Mouse (Mus musculus) hindbrain, embryonic 15.5 days (tissue): ENCODE results near the gene Enah. TPM values are rescaled to one million over a fixed set of nuclear protein-coding genes. Genes with fewer than 3 reads are reported as not detected.
A peak's percentile ranks its signal among the peaks of the same experiment; 100 is the strongest.

Experiments used
- ATAC-seq: fragments of 200-750 bp; cut with Nextera tagmentation; 2 replicates; pipeline ENCODE4 v1.8.0; 2017; ENCODE audit warnings: low read depth, moderate number of reproducible peaks, moderate TSS enrichment; ENCODE audit not compliant: low FRiP score
- H3K27ac ChIP-seq: fragments of 300-500 bp; sonication (generic); replicated peaks from 2 replicates; pipeline ENCODE4 v1.5.1; 2015; ENCODE audit warnings: mild to moderate bottlenecking, inconsistent platforms
- H3K27me3 ChIP-seq: fragments of 300-500 bp; sonication (generic); 2 replicates; pipeline ENCODE4 v1.6.1; 2015; ENCODE audit warnings: control low read depth, inconsistent platforms
- H3K36me3 ChIP-seq: fragments of 300-500 bp; sonication (generic); 2 replicates; pipeline ENCODE4 v1.6.1; 2015; ENCODE audit warnings: control low read depth, inconsistent platforms
- H3K4me1 ChIP-seq: fragments of 300-500 bp; sonication (generic); replicated peaks from 2 replicates; pipeline ENCODE4 v1.6.1; 2015; ENCODE audit warnings: control low read depth, inconsistent platforms
- H3K4me2 ChIP-seq: fragments of 300-500 bp; sonication (generic); 2 replicates; pipeline ENCODE4 v1.6.1; 2015; ENCODE audit warnings: moderate library complexity, mild to moderate bottlenecking, inconsistent platforms
- H3K4me3 ChIP-seq: fragments of 300-500 bp; sonication (generic); 2 replicates; pipeline ENCODE4 v1.5.1; 2015; ENCODE audit warnings: mild to moderate bottlenecking, inconsistent platforms
- H3K9ac ChIP-seq: fragments of 300-500 bp; sonication (generic); 2 replicates; pipeline ENCODE4 v1.6.1; 2015; ENCODE audit warnings: inconsistent platforms
- H3K9me3 ChIP-seq: fragments of 300-500 bp; sonication (generic); 2 replicates; pipeline ENCODE4 v1.6.1; 2016; ENCODE audit warnings: control low read depth, inconsistent platforms
- WGBS: fragments of 180-500 bp; shearing (Covaris S2); methylation state at CpG from one replicate; pipeline ENCODE4 v1.1.7; 2015; 5-methylcytosine and 5-hydroxymethylcytosine counted together
- polyA plus RNA-seq: library from polyadenylated mRNA; unstranded; fragments of >200 nt; fragmentation: Nextera tagmentation; extraction: Ambion mirVana; gene quantifications from 2 replicates; pipeline ENCODE4 v1.2.1, GENCODE M21; 2015

Gene Enah
- polyA plus RNA-seq, 1 experiment from 2014 or later: 30.5 TPM

GRCm38 (mm10) chr1:181951266-181951665 is 68.5 kb downstream of the Enah start:
- no peak overlapping the region for H3K9ac ChIP-seq
- H3K27me3 ChIP-seq: no peaks in the 10 kb centered on the region
- no peaks in the 10 kb centered on the region for H3K4me1 ChIP-seq
- no peak for ATAC-seq
- no peak overlapping the region for H3K4me3 ChIP-seq
- no peaks in the 10 kb centered on the region for H3K9me3 ChIP-seq
- H3K36me3 ChIP-seq: 0 out of 2 replicates have a peak, but pooled peaks cover 2% of the 10 kb centered on the region
- 82% methylated on average over 5 of the region's 5 CpGs for WGBS
- no peak overlapping the region for H3K4me2 ChIP-seq
- H3K27ac ChIP-seq: no peak overlapping the region

DNA sequence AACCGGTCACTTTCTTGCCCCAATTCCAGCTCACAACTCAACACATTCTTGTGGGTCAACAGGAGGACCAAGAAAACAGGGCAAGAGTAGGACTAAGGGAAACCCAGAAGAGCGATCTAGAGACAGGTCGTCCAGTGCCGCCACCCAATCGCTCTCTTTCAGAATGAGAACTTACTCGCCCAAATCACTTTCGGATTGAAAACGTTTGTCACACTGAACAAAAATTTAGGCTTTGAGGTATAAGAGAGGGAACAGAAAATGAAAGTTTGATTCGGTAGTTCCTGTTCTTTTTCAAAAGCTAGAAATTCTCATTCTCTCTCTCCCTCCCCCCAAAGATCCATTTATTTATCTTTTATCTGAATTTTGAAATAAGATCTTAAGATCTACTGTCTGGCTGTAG is 69.1 kb downstream of the Enah start:
- H3K4me3 ChIP-seq: no peak overlapping the region
- H3K9me3 ChIP-seq: no peaks in the 10 kb centered on the region
- no peak overlapping the region for H3K9ac ChIP-seq
- no peak overlapping the region for H3K27ac ChIP-seq
- H3K4me2 ChIP-seq: no peak overlapping the region
- H3K36me3 ChIP-seq: no peaks in the 10 kb centered on the region
- no peaks in the 10 kb centered on the region for H3K27me3 ChIP-seq
- 93% methylated on average over 9 of the region's 9 CpGs for WGBS
- no peak for ATAC-seq
- H3K4me1 ChIP-seq: no peaks in the 10 kb centered on the region

GRCm38 (mm10) chr1:181948191-181948590 is 71.6 kb downstream of the Enah start:
- no peaks in the 10 kb centered on the region for H3K27me3 ChIP-seq
- H3K27ac ChIP-seq: no peak overlapping the region
- H3K9ac ChIP-seq: no peak overlapping the region
- no peak for ATAC-seq
- WGBS: 79% methylated on average over 3 of the region's 3 CpGs
- no peak overlapping the region for H3K4me2 ChIP-seq
- H3K9me3 ChIP-seq: no peaks in the 10 kb centered on the region
- no peaks in the 10 kb centered on the region for H3K36me3 ChIP-seq
- no peak overlapping the region for H3K4me3 ChIP-seq
- no peaks in the 10 kb centered on the region for H3K4me1 ChIP-seq

GRCm38 (mm10) chr1:181937064-181937463 is 82.7 kb downstream of the Enah start:
- no peak for ATAC-seq
- H3K9ac ChIP-seq: no peak overlapping the region
- H3K4me1 ChIP-seq: 0 out of 2 replicates have a peak, but pooled peaks cover 7% of the 10 kb centered on the region
- no peaks in the 10 kb centered on the region for H3K36me3 ChIP-seq
- WGBS: 43% methylated on average over 2 of the region's 2 CpGs
- H3K4me2 ChIP-seq: no peak overlapping the region
- H3K4me3 ChIP-seq: no peak overlapping the region
- no peaks in the 10 kb centered on the region for H3K27me3 ChIP-seq
- H3K27ac ChIP-seq: no peak overlapping the region
- H3K9me3 ChIP-seq: no peaks in the 10 kb centered on the region

DNA sequence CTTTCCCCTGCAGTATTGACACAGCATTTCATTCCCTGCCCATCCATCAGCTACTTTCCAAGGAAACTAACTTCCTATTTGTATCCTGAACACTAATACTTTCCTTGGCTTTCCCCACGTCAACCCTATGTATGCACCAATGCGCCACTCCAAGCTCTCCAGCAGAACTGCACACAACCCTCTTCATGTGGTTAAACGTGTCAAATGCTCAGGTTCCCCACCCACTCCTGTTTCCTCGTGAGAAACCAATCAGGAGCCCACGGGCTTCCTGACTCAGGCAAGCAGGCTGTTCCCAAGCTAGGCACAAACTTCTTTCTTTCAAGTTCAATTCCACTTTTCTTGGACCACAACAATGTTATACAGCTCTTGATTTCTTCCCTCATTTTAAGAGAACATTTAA is 91.4 kb downstream of the Enah start:
- no peaks in the 10 kb centered on the region for H3K27me3 ChIP-seq
- no peak overlapping the region for H3K9ac ChIP-seq
- WGBS: 80% methylated on average over 5 of the region's 5 CpGs
- ATAC-seq: no peak
- H3K4me1 ChIP-seq: no peaks in the 10 kb centered on the region
- H3K4me2 ChIP-seq: no peak overlapping the region
- no peaks in the 10 kb centered on the region for H3K9me3 ChIP-seq
- H3K36me3 ChIP-seq: peaks cover 18% of the 10 kb centered on the region
- H3K27ac ChIP-seq: no peak overlapping the region
- H3K4me3 ChIP-seq: no peak overlapping the region

GRCm38 (mm10) chr1:181923384-181923783 is 96.4 kb downstream of the Enah start:
- Histone ChIP-seq H3K4me3 (no peak overlapping the region), H3K9ac (no peak overlapping the region), H3K4me2 (peak overlapping the region; percentile 15; the same call in 1 of the 2 replicates), H3K27me3 (no peaks in the 10 kb centered on the region), H3K36me3 (peaks cover 24% of the 10 kb centered on the region), H3K27ac (peak overlapping the region; percentile 76), H3K4me1 (0 out of 2 replicates have a peak, but pooled peaks cover 3% of the 10 kb centered on the region), H3K9me3 (no peaks in the 10 kb centered on the region)
- 0 out of 2 replicates have a peak, but pooled peaks have one; percentile 45 for ATAC-seq
- WGBS: 70% methylated on average over 24 of the region's 24 CpGs

- Histone ChIP-seq H3K4me1 (0 out of 2 replicates have a peak, but pooled peaks cover 3% of the 10 kb centered on the region), H3K27ac (no peak overlapping the region), H3K4me2 (0 out of 2 replicates have a peak overlapping the region, but pooled peaks have one; percentile 16), H3K4me3 (no peak overlapping the region), H3K27me3 (no peaks in the 10 kb centered on the region), H3K9ac (no peak overlapping the region), H3K36me3 (peaks cover 24% of the 10 kb centered on the region), H3K9me3 (no peaks in the 10 kb centered on the region)
- ATAC-seq: no peak
- 82% methylated on average over 37 of the region's 37 CpGs for WGBS
These were observed 98.0 kb downstream of the Enah start for GRCm38 (mm10) chr1:181921580-181922494.

DNA sequence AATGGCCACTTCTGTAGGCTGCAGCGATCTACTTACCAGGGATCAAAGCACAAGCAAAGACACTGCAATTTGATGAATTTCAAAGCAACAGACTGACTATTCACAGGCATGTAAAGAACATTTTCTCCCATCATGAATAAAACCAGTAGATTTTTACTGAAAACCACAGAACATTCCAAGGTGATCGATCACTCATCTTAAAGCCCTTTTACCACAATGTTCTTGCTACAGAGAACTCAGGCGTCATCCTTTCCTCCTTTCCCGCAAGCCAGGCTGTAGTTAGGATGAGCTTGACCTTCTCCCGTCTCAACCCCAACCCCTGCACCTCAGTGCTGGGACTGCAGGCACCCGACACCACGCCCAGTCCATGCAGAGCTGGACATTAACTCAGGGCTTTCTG is 107.9 kb downstream of the Enah start:
- WGBS: 94% methylated on average over 7 of the region's 7 CpGs
- Histone ChIP-seq H3K27ac (no peak overlapping the region), H3K4me3 (no peak overlapping the region), H3K4me1 (no peaks in the 10 kb centered on the region), H3K9me3 (no peaks in the 10 kb centered on the region), H3K36me3 (peaks cover 31% of the 10 kb centered on the region), H3K4me2 (no peak overlapping the region), H3K9ac (no peak overlapping the region), H3K27me3 (no peaks in the 10 kb centered on the region)
- ATAC-seq: no peak

- Histone ChIP-seq H3K4me2 (no peak overlapping the region), H3K9me3 (no peaks in the 10 kb centered on the region), H3K4me3 (no peak overlapping the region), H3K36me3 (peaks cover 29% of the 10 kb centered on the region), H3K27me3 (no peaks in the 10 kb centered on the region), H3K9ac (no peak overlapping the region), H3K4me1 (no peaks in the 10 kb centered on the region), H3K27ac (no peak overlapping the region)
- no peak for ATAC-seq
- WGBS: 67% methylated on average over 11 of the region's 11 CpGs
These were observed 118.0 kb downstream of the Enah start for GRCm38 (mm10) chr1:181901706-181902373.

GRCm38 (mm10) chr1:181900846-181901245 is 118.9 kb downstream of the Enah start:
- ATAC-seq: no peak
- WGBS: 88% methylated on average over 1 of the region's 1 CpGs

GRCm38 (mm10) chr1:181898961-181899360 is 120.8 kb downstream of the Enah start:
- WGBS: 70% methylated on average over 1 of the region's 1 CpGs

More at GRCm38 (mm10) chr1:181900846-181901245, 118.9 kb downstream of the Enah start:
- no peaks in the 10 kb centered on the region for H3K27me3 ChIP-seq
- no peak overlapping the region for H3K9ac ChIP-seq
- peaks cover 25% of the 10 kb centered on the region for H3K36me3 ChIP-seq
- H3K9me3 ChIP-seq: no peaks in the 10 kb centered on the region
- H3K4me3 ChIP-seq: no peak overlapping the region
- H3K27ac ChIP-seq: no peak overlapping the region
- H3K4me2 ChIP-seq: no peak overlapping the region
- no peaks in the 10 kb centered on the region for H3K4me1 ChIP-seq

GRCm38 (mm10) chr1:181896991-181897390 is 122.8 kb downstream of the Enah start:
- no peaks in the 10 kb centered on the region for H3K4me1 ChIP-seq
- H3K4me2 ChIP-seq: no peak overlapping the region
- peaks cover 6% of the 10 kb centered on the region; the same call in 1 of the 2 replicates for H3K36me3 ChIP-seq
- no peak overlapping the region for H3K27ac ChIP-seq
- no peaks in the 10 kb centered on the region for H3K9me3 ChIP-seq
- 88% methylated on average over 10 of the region's 10 CpGs for WGBS
- H3K4me3 ChIP-seq: no peak overlapping the region
- H3K9ac ChIP-seq: no peak overlapping the region
- ATAC-seq: no peak
- H3K27me3 ChIP-seq: no peaks in the 10 kb centered on the region

More at GRCm38 (mm10) chr1:181898961-181899360, 120.8 kb downstream of the Enah start:
- Histone ChIP-seq H3K9ac (no peak overlapping the region), H3K9me3 (no peaks in the 10 kb centered on the region), H3K36me3 (peaks cover 19% of the 10 kb centered on the region), H3K4me3 (no peak overlapping the region), H3K27me3 (no peaks in the 10 kb centered on the region), H3K4me1 (no peaks in the 10 kb centered on the region), H3K4me2 (no peak overlapping the region), H3K27ac (no peak overlapping the region)
- ATAC-seq: no peak
